Mouse (Mus musculus): ENCODE results near the gene Anp32a. TPM values are rescaled to one million over a fixed set of nuclear protein-coding genes. Genes with fewer than 3 reads are reported as not detected.

Gene Anp32a
- total RNA-seq (2014; fragmentation: Nextera tagmentation) = 205 and 266 TPM in 2 replicates
- 606 and 1,097 TPM in 2 replicates for total RNA-seq (2017)

GRCm38 (mm10) chr9:62341123-62341486 is at the start of gene Anp32a:
Anp32a (plus strand) TSS chr9:62341293.
- ATAC-seq (replicated peaks; ENCODE audit: low FRiP score, low TSS enrichment, poor library complexity, severe bottlenecking) = peak; percentile 85

GRCm38 (mm10) chr9:62295006-62295698 is 45.9 kb upstream of the Anp32a start:
- ATAC-seq (replicated peaks; ENCODE audit: low FRiP score, low TSS enrichment, poor library complexity, severe bottlenecking) = peak; percentile 65; the same call in 1 of the 2 replicates

DNA sequence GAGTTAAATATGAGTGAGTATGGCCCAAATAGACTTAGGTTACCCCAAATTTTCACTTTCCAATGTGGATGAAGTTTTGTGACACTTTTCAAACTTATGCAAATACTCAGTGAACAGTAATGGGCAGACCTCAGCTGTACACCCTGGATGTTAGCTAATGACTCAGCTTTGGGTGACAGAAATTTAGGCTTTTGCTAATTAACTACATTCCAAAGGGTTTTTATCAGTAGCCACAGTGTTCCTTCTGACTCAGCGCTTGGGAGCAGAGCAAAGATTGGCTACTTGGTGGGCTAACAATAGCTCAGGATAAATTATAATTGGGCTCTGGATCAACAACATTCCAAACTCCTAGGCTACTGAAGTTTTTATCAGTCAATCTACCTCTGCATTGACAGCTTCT is 44.2 kb upstream of the Anp32a start:
- no peak for ATAC-seq (replicated peaks; ENCODE audit: low FRiP score, low TSS enrichment, poor library complexity, severe bottlenecking)

DNA sequence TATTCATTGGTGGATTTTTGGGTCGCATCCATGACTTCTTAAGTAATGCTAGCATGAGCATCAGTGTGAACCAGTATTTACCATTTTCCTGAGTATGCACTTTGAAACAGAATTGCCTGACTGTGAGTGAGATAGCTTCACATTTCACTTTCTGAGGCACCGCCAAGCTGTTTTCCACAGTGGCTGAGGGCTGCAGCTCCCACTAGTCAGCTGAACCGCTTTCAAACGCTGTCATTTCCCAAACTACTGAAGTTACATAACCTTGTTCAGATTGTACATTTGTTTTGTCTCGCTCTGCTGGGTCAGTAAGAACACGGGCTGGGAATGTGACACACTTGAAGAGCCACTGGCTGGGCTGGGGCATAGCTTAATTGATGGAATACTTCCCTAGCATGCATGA is 25.5 kb upstream of the Anp32a start:
- ATAC-seq (replicated peaks; ENCODE audit: low FRiP score, low TSS enrichment, poor library complexity, severe bottlenecking) = no peak

- ATAC-seq (replicated peaks; ENCODE audit: low FRiP score, low TSS enrichment, poor library complexity, severe bottlenecking) = no peak
These were observed 22.4 kb upstream of the Anp32a start for GRCm38 (mm10) chr9:62318729-62319128.

GRCm38 (mm10) chr9:62323816-62324215 is 17.3 kb upstream of the Anp32a start:
- ATAC-seq (replicated peaks; ENCODE audit: low FRiP score, low TSS enrichment, poor library complexity, severe bottlenecking) = no peak

DNA sequence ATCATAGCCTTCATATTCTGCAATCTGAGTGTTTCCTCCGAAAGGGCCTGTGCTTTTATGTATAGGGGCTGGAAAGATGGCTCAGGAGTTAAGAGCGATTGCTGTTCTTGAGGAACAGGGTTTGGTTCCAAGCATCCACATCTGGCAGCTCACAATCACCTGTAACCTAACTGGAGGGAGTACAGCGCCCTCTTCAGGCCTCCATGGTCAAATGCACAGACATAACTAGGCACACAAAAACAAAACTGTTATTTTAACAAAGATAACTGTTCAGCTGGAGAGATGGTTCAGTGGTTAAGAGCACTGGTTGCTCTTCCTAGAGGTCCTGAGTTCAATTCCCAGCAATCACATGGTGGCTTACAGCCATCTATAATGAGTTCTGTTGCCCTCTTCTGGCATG is 15.1 kb upstream of the Anp32a start:
- no peak for ATAC-seq (replicated peaks; ENCODE audit: low FRiP score, low TSS enrichment, poor library complexity, severe bottlenecking)

DNA sequence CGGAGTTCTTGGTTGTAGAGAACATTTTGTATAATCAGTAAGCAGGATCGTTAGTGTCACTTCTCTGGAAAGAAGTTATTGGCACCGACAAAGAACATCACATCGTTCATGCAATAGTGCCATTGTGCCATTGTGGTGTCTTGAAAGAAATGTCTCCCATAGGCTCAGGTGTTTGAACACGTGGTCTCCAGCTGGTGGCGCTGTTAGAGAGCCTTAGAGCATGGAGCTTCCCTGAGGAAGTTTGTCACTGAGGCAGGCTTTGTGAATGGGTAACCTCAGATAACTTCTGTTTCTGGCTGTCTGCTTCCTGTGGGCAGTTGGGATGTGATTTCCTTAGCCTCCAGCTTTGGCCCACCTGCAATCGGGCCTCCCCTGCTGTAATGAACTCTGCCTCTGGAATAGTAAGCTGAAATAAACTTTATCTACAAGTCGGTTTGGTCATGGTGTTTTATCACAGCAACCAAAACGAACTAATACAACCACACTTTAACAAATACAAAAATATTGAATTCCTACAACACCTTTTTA is 6.7 kb upstream of the Anp32a start:
- ATAC-seq (replicated peaks; ENCODE audit: low FRiP score, low TSS enrichment, poor library complexity, severe bottlenecking) = no peak

DNA sequence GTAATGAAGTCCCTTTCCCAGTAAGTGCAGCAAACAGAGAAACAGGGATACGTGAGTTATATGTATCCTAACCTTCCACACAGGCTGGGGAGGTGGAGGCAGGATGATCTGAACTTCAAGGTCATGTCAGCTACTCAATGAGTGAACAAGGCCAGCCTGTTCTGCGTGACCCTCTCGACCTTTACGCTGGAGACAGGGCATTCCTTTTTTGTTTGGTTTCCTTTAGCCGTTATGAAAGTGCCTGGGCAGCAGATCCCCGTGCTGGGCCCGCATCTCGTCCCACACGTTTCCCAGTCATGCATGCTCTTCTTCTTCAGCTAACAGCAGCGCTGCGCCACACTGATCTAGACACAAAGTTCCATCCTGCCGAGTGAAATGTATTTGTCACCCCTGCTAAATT is 5.7 kb upstream of the Anp32a start:
- no peak for ATAC-seq (replicated peaks; ENCODE audit: low FRiP score, low TSS enrichment, poor library complexity, severe bottlenecking)

DNA sequence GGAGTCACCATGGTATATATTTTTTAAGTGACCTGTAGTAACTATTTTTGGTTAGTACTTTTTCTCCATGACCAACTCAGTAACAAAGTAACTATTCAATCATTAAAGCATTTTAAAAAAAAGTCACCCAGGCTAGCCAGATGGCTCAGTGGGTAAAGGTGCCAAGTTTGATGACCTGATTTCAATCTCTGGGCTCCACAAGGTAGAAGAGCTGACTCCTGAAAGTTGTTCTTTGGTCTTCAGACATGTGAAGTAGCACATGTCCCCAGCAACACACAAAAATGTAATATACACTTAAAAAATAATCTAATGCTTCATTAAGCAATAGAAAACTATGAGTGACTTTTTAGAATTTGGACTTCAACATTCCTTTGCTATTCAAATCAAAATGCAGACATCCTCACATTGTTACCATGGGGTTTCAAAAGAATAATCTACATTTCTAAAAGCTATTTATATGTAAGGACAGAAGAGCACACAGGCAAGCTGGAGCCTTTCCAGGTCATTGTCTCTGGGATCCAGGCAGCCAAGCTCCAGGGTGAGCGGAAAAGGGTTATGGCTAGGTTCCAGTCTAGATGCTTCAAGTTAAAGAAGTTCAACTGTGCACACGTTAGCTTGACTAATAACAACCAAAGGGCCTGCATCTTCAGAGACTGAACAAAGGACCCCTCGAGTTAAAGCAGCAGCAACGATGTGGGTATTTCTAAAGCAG is 3.0 kb upstream of the Anp32a start:
- no peak for ATAC-seq (replicated peaks; ENCODE audit: low FRiP score, low TSS enrichment, poor library complexity, severe bottlenecking)

- no peak for ATAC-seq (replicated peaks; ENCODE audit: low FRiP score, low TSS enrichment, poor library complexity, severe bottlenecking)
These were observed 2.4 kb upstream of the Anp32a start for GRCm38 (mm10) chr9:62338636-62339191.

DNA sequence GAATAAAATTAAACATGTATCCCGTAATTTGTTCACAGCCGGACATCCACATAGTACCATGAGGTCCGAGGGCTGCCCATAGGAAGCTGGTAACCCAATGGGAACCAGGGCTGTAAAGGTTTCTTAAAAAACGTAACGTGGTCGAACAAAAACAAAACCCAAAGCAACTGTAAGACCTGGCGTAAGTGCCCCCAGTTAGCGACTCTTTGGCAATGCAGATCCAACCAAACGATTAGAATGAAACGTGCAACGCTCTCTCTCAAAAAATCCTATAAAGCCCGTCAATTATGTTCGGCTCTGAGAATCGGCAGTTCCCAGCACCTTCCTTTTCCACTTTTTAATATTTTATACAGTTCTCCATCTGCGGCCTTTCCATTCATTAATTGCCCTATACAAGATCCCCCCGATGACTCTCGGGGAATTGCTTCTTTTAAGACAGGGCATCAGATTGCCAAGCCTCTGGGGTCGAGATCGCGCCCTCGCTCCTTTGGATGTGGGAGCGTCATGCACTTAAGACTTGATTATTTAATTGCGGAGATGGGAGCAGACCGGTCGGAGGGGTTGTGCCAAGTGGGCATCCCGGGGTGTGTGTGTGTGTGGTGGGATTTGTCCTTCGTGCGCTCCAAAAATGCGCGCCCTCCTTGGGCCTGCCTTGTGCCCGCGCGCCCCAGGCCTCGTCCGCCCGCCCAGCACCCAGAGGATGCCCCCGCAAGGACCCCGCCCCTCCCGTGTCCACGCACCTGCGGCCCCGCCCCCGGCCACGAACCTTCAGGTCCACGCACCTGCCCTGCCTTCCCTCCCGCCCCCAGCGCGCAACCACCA is 581 bp upstream of the Anp32a start:
- no peak for ATAC-seq (replicated peaks; ENCODE audit: low FRiP score, low TSS enrichment, poor library complexity, severe bottlenecking)

DNA sequence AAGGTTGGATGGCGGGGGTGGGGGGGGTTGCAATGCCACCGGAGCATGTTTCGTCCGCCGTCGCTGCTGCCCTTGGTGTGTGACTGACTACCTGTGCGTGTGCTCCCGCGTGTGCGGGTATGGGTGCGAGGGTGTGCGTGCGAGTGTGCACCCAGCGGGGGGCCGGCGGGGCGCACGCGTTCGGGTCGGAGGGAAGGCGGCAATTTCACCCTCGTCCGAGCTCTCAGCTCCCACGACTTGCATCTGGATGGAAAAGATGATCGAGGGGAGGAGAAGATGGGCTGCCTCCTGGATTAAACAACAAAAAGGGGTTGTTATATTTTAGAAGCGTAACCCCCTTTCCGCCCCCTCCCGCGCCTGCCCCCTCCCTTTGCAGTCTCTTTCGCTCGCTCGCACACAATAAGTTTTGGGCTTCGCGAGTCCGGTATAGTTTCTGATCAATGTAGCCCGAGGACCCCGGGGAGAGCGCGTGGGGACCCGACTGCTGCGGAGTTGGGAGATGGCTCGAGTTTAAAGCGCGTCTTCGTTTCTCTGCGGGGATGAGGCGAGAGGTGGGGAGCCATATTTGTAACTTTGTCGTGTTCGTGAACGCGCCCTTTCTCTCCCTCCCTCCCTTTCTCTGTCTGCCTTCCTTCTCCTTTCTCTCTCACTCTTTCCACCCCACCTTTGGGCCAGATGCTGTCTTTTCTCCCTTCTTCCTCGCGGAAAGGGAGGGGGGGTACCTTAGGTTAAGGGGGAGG is 778 bp downstream of the Anp32a start:
- ATAC-seq (replicated peaks; ENCODE audit: low FRiP score, low TSS enrichment, poor library complexity, severe bottlenecking) = peak; percentile 8; the same call in 1 of the 2 replicates

DNA sequence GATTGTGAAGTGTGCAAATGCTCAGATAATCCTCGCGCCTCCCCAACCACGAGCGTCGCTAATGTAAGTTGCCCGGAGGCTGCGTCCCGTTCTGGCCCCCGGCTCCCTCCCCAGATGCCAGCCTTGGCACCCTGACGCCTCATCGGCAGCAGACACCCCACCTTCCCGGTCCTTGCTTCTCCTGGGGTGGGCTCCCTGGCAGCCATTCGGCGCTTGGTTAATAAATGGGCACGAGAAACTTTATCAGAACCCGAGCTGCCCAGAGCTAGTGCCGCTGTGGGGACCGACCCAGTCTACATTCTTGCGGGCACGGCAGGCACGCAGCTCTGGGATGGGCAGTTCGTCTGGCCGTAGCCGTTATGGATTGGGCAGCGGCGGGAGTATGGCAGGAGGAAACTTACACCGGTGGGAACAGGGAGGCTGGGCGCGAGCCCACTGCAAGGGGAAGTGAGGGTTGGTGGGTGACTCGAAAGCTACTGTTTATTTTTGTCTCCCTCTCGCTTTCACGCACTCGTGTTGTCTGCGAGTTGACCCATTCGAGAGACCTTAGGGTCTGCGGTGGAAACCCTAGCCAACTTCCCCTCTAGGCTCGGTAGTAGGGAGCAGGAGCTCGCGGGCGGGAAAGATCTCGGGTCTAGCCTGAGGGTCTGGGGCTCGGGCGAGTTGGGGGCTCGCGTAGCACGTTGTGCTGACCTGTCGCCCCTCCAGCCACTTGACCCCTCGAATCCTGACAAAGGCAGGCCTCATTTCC is 1.5 kb downstream of the Anp32a start:
- peak; percentile 24; the same call in 1 of the 2 replicates for ATAC-seq (replicated peaks; ENCODE audit: low FRiP score, low TSS enrichment, poor library complexity, severe bottlenecking)

- ATAC-seq (replicated peaks; ENCODE audit: low FRiP score, low TSS enrichment, poor library complexity, severe bottlenecking) = 0 out of 2 replicates have a peak, but pooled peaks have one; percentile 27
These were observed 2.3 kb downstream of the Anp32a start for GRCm38 (mm10) chr9:62343192-62343903.

GRCm38 (mm10) chr9:62343904-62344491 is 2.9 kb downstream of the Anp32a start:
- ATAC-seq (replicated peaks; ENCODE audit: low FRiP score, low TSS enrichment, poor library complexity, severe bottlenecking) = no peak

GRCm38 (mm10) chr9:62344545-62344944 is 3.5 kb downstream of the Anp32a start:
- peak; percentile 22 for ATAC-seq (replicated peaks; ENCODE audit: low FRiP score, low TSS enrichment, poor library complexity, severe bottlenecking)
